Mouse (Mus musculus) kidney, adult 18-20 months (tissue): ENCODE measurements around the gene Anapc15-ps.
"Not testable (repeated sequence)": the region's sequence is repeated elsewhere in the genome, so short reads cannot be mapped to it uniquely, and the experiment has no call there.

Experiments
- DNase-seq: peaks from one replicate; pipeline ENCODE4 v3.0.0; 2021

Anapc15-ps gene

DNA sequence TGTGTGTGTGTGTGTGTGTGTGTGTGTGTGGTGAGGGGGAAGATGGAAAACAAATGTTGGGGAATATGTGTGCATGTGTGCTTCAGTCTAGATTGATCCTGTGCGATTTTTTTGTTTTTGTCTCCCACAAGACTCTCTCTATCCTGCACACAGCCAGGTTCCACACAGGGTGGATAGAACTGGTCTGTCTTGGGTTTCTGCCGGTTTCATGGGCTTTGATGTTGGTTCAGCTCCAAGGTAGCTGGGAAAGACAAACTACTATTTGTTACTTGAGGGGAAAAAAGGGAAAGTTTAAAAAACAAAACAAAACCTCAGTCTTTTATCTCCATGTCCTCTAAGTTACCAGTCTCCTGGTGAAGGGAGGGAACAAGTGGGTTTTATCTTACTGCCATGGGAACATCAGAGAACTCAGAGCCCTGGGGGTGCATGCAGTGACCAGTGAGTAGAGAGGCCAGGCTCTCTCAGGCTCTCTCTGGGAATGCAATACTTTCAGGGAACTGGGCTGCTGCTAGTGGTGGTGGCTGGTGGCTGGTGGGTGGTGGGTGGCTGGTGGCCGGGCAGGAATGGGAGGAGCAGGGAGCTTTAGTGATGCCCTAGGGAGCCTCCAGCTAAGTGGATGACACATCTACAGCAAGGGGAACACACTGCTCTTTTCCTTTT is 5.8 kb downstream of the Anapc15-ps start:
- no peak for DNase-seq

DNA sequence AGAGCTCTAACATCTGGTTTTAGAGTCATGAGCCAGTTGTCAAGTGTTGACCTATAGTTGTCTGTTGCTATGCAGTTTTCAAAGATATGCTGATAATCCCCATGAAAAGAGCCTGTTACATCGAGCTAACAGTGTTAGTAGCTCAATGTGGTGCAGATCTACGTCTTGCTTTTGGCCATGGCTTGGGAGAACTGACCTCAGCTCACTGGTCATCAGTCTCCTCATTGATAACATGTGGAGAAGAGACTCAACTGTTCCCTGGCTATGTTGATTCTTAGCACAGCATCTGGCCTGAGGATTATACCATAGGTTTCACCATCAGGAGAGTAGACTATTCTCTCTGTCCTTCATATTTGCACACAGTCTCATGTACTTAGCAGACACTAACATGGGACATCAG is 6.5 kb downstream of the Anapc15-ps start:
- no peak for DNase-seq

DNA sequence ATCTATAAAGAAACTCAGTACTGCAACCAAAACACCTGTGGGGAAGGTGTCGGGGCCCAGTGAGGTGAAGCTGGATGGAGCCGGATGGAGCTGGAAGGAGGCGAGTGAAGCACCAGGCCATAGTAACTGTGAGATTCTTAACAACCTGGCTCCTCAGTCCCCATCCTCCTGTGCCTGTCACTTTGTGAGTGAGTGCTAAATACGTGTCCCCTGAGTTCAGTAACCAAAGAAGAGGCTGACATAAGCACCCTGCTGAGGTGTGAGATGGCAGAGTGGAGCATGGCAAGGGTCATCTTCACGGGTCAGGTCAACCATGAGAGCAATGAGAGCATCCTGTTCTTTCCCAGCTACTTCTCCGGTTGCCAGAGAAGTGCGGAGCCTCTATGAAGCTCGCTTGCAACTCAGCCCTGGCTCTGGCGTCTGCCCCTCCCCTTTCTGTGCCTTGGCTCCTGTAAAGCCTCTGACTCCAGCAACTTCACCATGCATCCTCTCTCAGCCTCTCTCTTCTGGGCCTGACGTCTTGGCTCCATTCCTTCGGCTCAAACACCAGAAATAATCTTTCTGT is 7.7 kb downstream of the Anapc15-ps start:
- DNase-seq: no peak

DNA sequence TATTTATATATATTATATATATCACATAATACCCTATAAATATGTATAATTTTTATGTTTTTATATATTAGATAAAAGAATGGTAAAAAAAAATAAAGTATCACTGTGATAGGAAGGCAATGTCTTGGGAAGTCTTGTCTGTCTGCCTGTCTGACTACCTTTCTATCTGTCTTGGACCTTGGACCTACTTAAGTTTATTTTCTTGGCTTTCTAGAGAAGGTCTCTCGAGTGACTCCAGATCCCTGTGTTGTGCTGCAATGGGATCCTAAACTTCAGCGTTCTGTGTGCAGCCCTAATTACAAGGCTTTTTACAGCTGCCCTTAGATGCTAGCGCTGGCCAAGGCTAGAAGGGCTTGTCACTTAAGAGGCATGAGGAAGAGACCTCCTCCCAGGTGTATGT is 8.6 kb downstream of the Anapc15-ps start:
- no peak for DNase-seq

DNA sequence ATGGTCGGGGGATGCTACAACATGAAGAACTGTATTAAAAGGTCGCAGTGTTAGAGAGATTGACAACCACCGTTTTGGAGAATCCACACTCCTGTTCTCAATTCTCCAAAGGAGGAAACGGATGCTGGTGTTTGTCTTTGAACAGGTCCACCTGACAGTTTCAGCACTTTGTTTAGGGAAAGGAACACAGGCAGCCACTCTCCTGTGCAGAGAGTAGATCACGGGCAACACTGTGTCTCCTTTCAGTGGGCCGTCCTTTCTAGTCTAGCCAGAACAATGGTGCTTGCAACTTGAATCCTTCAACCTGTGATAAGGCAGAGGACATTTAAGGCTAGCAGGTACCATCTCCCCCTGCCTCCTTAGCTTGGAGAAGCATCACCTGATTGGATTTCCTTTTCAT is 12.9 kb downstream of the Anapc15-ps start:
- no peak for DNase-seq

DNA sequence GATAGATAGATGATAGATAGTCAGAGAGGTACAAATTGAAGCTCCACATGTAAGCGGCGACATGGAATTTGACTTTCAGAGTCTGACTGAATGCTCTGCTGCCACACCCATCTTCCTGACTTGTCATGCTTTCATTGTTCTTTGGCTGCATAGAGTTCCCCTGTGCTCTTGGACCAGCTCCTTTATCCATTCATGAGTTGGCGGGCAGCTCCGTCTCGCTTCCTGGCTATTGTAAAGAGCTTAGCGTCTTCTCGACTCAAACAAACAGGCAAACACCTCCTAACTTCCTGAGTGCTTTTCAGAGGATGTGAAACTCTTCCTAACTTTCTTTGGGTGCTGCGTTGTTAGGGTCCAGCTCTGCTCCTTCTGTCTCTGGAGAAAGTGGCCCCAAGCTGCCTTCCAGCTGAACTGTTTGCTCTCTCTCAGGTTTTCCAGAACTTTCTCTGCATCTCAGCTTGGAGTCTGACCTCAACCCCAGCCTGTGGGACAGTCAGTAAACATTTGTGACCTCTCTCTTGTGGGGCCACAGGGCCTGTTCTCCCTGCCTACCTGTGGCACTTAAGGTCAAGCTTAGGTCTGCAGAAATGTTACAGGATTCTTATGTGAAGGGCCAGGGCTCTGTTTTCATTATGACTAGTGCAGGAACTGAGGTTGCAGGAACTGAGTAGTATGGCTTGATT is 13.6 kb downstream of the Anapc15-ps start:
- DNase-seq: no peak

DNA sequence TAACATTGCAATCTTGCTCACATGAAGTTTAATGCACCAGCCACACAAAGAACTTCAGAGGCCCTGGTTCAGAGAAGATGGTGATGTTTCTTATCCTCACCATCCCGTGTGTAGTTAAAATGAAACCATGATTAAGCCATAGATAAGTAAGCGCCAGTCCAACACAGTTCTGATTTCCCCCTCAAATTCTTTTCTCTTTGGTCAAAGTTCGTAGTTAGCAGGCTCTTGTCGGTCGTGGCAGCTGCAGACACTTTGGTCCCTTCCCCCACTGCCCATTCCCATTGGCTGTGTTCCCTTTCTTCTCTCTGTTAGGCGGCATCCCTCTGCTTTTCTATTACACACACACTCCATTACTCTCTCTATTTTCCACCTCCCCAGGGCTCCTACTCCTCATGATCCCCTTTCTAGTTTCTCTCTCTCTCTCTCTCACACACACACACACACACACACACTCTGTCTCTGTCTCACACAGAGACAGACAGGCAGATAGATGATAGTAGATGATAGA is 14.4 kb downstream of the Anapc15-ps start:
- DNase-seq: no peak

DNA sequence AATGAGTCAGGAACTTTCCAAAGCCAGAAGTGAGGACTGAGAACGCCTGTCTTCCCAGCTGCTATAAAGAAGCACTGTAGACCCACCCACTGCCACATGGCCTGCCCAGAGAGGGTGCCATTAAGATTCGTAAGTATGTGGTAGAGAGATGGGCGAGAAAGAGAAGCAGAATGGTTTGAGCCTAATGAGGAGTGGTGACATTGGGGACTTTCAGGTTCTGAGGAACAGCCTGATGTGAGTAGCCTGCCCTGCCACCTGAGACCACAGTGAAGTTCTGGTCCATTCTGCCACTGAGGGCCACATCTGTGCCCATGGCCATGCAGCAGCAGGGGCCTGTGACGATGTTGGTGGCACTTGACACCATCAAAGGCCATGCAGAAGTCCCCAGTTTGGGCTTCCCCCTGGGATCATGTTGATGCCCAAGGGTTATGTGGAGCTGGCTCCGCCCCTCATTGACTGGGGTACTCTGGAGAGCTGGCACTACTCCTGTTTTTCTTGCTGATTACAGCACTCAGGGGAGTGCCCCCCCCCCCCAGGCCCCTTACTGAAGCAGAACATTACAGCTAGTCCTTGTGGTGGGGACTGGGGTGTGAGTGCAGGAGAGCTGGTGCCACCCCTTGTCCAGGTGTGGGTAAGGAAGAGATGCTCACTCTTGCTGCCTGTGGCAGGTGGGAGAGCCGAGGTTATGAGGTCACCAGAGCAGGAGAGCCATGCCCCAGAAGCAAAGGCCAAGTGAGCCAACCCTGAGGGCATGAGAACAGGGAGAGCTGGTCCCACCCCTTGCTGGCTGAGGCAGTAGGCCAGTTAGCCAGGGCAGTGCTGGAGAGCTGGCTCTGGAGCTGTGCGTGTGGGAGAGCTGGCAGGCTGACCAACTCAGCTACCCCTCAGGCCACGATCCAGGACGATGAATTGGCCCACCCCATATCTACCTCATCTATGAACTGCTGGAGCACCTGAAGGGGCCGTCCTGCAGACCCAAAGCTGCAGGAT is 16.7 kb downstream of the Anapc15-ps start:
- DNase-seq: no peak

DNA sequence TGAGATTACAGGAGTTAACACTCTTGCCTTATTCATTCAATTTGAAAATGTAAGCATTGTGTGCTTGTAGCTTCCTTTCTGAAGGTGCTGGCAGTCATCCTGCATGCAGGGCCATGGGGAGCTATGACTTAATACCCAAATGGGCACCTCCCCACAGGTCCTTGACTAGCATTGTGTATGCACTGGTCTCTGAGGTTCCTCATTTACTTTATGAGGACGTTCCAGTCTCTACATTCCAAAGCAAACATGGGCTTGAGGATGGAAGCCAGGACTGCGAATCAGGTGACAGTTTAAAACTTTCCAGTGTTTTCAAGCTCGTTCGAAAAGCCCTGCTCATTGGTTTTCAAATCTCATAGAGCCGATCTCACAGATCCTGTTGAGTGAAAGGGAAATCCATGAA is 21.1 kb downstream of the Anapc15-ps start:
- no peak for DNase-seq

DNA sequence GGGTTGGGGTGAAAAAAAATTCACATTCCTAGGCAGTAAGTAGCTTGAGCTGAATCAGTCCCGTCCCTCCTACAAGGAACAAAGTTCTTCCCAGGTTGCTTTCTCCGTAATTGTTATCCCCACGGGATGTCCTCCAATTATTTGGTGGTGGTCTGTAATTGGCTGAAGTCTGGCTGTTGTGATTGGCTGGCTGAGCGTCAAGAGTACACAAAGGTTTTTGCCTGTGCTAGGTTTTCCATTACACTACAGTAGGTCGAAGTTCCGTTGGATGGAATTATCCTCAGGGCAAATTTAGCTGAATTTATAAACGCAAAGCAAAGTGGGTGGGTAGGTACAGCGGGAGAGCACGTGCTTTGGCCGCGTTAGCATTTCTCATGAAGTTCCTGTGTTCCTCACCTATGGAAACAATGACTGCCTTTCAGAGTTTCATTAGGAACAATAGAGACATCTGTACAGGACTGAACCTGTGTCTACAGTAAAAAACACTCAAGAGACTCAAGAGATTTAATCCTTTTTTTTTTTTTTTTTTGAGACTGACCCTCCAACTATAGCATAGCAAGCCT is 24.8 kb downstream of the Anapc15-ps start:
- DNase-seq: no peak

DNA sequence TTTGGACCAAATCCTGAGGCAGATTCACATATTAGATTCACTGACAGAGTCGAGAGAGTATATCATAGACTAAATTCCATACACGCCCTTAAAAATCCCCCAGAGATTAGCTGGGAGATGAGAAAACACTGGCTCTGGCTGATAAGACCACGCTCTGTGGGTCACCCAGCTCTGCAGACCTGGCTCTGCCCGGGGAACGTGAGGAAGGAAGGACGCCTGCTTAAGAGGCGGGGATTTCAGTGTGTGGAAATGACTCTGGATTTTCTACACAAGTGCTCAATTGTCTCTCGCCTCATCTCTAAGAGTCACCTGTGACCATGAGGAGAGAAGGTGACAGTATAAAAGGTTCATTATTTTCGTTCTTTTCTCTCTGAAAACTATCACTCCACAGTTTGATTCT is 26.1 kb downstream of the Anapc15-ps start:
- no peak for DNase-seq

DNA sequence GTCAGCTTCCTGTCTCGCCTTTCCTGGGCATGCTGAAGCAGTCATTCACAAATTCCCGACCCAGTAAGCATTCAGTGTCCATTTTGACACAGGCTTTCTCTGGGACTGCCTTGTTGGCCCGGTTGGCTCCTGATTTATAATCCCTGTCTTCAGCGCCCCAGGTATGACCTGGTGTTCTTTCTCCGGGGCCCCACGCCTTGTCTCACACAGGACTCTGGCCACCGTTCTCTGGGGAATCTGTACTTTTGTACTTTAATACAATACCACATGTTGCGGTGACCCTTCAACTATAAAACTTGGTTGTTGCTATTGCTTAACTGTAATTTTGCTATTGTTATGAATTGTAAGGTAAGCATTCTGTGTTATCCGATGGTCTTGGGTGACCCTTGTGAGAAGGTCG is 26.7 kb downstream of the Anapc15-ps start:
- DNase-seq: peak; percentile 40

DNA sequence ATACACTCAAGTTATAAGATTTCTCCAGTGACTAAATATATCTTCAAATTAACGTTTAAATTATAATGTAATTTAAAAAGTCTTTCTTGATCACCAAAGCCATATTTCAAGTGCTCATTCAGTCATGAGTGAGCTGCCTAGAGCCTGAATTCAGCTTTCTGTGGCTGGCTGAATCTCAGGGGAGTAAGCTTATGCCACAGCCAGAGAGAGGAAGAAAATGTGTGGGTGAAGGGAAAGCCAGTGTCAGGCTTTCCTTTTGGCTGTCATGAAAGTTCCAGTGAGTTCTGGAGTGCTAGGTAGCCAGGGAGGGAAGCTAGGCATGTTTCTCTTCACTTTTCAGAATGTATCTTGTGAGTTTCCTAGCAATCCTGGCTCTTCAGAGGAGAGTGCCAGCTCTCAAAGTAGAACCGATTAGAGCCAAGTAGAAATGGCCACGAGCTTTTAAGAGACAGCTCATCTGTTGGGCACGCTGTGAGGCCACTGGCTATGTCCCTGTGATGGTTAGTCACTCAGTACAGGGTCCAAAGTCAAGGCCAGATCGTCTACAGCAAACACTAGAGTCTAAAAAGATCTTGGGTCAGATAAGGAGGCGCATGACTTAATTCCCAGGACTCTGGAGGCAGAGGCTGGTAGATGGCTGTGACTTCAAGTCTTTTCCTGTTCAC is 29.4 kb downstream of the Anapc15-ps start:
- DNase-seq: peak; percentile 52

DNA sequence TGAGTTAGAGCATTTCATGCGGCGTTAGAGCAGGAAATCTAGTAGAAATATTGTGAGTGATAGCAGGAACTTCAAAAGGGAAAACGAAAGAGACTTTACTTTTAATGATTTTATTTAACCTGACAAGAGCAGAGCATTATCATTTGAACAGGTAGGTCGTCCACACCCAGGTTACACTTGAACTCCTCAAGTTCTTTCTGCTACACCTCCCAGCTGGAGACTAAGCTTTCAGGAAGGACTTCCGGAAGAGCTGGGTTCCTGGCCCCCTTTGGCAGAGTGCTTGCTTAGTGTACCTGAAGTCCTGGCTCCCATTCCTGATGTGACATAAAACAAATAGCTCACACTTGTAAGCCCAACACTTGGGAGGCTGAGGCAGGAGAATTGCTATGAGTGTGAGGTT is 30.2 kb downstream of the Anapc15-ps start:
- DNase-seq: no peak

DNA sequence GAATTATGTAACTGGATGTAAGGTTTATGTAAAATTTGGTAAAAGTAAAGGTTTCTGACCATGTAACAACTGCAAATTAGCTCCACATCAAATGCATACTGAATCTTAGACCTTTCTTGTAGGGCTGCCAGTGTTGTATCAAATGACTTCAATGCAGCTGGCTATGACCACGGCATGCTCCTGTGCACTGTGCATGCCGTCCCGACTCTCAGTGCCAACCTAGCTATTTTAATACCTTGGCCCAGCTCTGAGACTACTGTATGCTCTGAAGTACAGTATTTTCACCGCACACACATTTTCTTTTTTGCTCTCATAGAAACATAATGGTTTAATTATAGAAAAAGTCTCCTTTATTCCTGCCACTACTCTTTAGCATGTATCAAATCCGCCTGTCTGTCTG is 31.9 kb downstream of the Anapc15-ps start:
- no peak for DNase-seq

DNA sequence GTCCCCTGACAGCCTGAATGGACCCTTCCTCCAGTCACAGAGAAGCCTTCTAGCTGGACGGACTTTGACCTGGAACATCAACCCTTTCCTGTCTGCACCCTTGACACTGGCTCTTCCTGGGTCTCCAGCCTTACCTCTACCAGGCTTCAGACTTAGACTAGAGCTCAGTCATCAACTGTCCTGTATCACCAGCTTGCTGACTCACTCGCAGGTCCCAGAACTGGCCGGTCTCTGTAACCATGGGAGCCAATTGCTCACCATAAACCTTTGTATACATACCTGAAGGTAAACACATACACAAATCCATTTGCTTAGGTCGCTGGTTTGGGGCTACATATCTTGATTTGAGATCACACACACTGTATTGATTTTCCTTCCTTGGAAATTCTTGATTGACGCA is 33.8 kb downstream of the Anapc15-ps start:
- no peak for DNase-seq

DNA sequence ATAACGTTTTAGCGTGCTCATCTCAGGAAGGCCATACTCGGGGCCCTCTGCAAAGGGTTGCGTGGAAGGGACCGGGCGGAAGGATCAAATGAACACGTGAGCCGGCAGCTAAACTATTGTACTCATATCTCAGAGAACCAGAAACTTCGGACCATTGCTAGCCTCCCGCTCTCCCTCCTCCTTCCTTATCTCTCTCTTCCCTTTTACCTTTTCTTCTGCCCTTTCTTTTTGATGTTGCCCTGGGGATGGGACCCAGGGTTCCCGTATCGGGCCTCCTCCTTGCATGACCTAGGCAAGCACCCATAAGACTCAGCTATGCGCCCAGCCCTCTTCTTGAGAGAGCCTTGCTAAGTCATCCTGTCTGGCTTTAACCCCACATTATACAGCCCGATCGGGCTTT is 38.5 kb downstream of the Anapc15-ps start:
- DNase-seq: no peak

DNA sequence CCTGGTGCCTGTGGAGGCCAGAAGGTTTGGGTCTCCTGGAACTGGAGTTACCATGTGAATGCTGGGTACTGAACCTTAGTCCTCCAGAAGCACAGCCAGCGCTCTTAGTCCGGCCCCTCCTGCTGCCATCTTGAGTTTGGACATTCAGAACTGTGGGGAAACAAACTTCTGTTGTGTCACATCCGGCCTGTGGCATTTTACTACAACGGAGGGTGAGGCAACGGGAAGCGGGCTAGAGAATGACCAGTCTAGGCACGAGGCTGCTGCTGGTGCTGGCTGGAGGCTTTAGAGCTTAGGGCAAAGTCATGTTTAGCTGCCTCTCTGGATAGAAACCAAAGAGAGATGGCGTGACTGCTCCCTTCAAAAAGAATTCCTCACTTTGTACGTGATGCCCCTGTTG is 39.0 kb downstream of the Anapc15-ps start:
- no peak for DNase-seq

DNA sequence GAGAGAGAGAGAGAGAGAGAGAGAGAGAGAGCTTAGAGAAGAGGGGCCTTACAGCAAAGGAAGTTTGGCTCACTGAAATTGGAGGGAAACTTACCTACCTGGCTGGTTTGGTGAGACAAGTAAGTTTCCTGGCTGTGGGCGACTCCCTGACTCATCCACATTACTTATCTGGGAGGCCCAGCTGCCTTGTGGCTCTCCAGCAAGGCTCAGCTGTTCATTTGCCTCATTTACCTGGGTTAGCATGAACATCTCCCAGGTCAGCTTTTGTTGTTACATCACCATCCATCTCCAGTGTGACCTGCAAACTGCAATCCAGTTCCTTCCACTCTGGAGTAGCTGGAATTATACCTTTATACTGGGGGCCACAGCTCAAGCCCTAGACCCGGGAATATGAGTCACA is 41.7 kb downstream of the Anapc15-ps start:
- DNase-seq: no peak

DNA sequence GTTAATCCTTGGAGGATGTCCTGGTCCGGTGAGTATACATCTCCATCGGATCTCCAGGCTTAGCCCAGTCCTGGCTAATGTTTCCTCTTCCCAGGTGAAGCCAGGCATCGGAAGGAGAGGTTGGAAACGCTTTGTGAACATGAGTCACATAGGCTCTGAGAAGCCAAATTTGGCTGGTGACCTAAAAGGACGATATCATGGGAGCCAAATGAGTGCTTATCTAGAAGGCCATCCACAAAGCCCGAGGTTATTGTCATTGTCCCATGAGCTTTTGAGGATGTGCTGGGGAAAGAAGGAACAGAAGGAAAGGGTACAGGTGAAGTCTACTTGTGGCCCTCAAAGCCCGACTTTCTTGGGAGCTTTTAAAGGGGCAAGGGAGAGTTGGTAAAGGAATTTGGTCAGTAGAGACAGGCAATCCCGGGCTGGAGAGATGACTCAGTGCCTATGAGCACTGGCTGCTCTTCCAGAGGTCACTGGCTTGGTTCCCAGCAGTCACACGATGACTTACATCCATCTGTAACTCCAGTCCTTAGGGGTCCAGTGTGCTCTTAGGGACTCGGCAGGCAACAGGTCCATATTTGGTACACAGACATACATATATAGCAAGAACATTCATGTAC is 42.4 kb downstream of the Anapc15-ps start:
- DNase-seq: no peak

DNA sequence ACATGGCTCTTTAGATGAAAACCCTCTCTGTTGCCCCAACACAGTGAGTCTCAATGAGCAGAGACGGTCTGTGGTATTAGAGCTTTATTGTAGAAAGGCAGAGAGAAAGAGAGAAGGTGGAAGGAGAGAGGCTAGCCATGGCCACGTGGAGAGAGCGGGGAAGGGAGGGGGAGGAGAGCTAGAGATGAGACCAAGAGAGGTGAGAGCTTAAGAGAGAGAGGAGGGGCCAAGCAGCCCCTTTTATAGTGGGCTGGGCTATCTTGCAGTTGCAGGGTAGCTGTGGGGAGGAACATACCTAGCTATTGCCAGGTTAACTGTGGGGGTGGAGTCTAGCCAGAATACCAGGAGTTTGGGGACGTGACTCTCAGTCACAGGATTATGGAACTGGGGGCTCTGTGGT is 43.1 kb downstream of the Anapc15-ps start:
- DNase-seq: not testable (repeated sequence)

DNA sequence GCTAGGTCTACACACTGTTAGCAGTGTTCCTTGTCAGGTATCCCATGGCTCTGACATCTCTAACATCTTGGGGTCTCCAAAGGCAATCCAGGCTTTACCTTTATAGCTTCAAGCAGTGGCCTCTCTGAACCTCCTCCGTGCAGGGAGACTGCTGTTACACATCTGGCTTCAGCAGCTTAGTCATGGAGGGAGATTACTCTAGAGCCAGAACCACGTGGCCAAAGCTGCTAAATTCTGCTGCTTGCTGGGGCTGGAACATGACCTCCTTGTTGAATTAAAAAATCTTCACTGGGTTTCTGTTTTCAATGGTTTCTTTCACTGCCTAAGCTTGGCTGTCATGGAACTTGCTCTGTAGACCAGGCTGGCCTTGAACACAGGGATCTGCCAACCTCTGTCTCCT is 44.9 kb downstream of the Anapc15-ps start:
- DNase-seq: no peak
